Mouse (Mus musculus) bone marrow macrophage, adult 2 months (primary cell): ENCODE data around the gene Mcat.

Source experiments
- CTCF ChIP-seq: IDR thresholded peaks from 2 replicates; pipeline ENCODE4 v1.5.1; 2012; ENCODE audit warnings: low read depth, mild to moderate bottlenecking, low read length, moderate library complexity
- POLR2A ChIP-seq: IDR thresholded peaks from 2 replicates; pipeline ENCODE4 v1.6.1; 2012; ENCODE audit warnings: mild to moderate bottlenecking, low read depth, low read length, borderline replicate concordance

- TF ChIP-seq CTCF (no peak), POLR2A (no peak)
These were observed 48.6 kb downstream of the Mcat start for GRCm38 (mm10) chr15:83515018-83515417.
